Mouse (Mus musculus) bone marrow, adult 2 months (tissue): ENCODE measurements around the gene Tbc1d10b. TPM values are rescaled to one million over a fixed set of nuclear protein-coding genes. Genes with fewer than 3 reads are reported as not detected.
A peak's percentile ranks its signal among the peaks of the same experiment; 100 is the strongest.

Experiments
- H3K27ac ChIP-seq: fragments of 200-500 bp; 2 replicates; pipeline ENCODE4 v1.5.1; 2012; ENCODE audit warnings: low read depth, mild to moderate bottlenecking, control low read depth, inconsistent platforms, low read length; ENCODE audit not compliant: control insufficient read depth, poor library complexity, insufficient read depth
- H3K4me1 ChIP-seq: fragments of 200-500 bp; 2 replicates; pipeline ENCODE4 v1.6.1; 2011; ENCODE audit warnings: low read length; ENCODE audit not compliant: control insufficient read depth, insufficient read depth
- H3K4me3 ChIP-seq: fragments of 200-500 bp; replicated peaks from 2 replicates; pipeline ENCODE3; 2011; ENCODE audit warnings: mild to moderate bottlenecking, low read depth, low read length, control low read depth; ENCODE audit not compliant: control insufficient read depth
- CTCF ChIP-seq: fragments of 200-500 bp; IDR thresholded peaks from 2 replicates; pipeline ENCODE4 v1.5.1; 2011; ENCODE audit warnings: low read length, control low read depth; ENCODE audit not compliant: control insufficient read depth, insufficient read depth
- POLR2A ChIP-seq: fragments of 200-500 bp; IDR thresholded peaks from 2 replicates; pipeline ENCODE4 v1.6.1; 2011; ENCODE audit warnings: low read depth, mild to moderate bottlenecking, control low read depth, low read length, borderline replicate concordance; ENCODE audit not compliant: control insufficient read depth
- WGBS: fragments of 180-500 bp; shearing (Covaris S2); methylation state at CpG from one replicate; pipeline ENCODE4 v1.1.7; 2018; 5-methylcytosine and 5-hydroxymethylcytosine counted together
- polyA plus RNA-seq: library from polyadenylated mRNA; stranded (reverse); fragments of >200 nt; gene quantifications from 2 replicates; pipeline ENCODE4 v1.2.4, GENCODE M21; 2011; ENCODE audit warnings: low replicate concordance; ENCODE audit not compliant: missing spikeins, insufficient read depth, insufficient read length

Gene Tbc1d10b
- polyA plus RNA-seq, 1 experiment = 84.9 TPM

DNA sequence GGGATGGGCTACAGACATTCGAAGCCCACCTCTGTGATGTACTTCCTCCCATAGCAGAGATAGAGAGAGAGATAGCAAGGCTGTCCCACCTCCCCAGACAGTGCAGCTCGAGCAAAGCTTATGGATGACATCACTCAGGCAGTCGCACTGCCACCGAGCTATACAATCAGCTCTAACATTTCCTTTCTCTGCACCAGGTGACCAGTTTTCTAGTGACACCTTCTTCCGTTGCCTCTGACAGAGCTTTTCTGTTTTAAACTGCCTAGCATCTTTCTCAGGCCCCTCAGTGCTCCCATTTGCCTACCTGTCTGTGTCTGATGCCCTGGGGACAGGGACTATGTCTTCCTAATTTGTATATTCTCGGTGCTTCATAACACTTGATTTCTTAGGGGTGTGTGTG lies 12.2 kb upstream of the Tbc1d10b start:
- H3K4me1 ChIP-seq = peaks cover 13% of the 10 kb centered on the region
- TF ChIP-seq POLR2A = no peak
- no peak overlapping the region for H3K4me3 ChIP-seq
- no peak overlapping the region for H3K27ac ChIP-seq
- WGBS = 71% methylated on average over 6 of the region's 6 CpGs

DNA sequence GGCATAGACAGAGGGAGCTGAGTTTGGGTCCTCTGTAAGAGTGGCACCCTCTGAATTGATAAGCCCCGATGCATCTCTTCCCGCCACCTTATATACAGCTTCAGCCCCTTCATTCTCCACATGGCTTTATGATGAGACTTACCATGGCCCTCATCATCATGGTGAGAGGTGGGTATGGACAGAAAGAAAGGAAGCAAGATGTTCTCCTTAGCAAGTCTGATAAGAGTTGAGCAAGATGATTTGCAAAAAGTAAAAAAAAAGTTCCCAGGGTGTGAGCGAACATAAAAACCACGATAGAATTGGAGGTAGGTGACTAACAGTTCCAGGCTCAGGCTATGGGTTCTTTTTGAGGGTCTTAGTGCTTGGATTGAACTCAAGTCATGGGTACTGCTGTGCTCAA lies 10.4 kb upstream of the Tbc1d10b start:
- Histone ChIP-seq H3K4me3 (peak overlapping the region; percentile 5), H3K4me1 (peaks cover 13% of the 10 kb centered on the region), H3K27ac (peak overlapping the region; percentile 89)
- WGBS = 18% methylated on average over 4 of the region's 4 CpGs
- TF ChIP-seq POLR2A (no peak), CTCF (no peak)

- TF ChIP-seq CTCF (no peak), POLR2A (no peak)
- 6% methylated on average over 10 of the region's 10 CpGs for WGBS
- Histone ChIP-seq H3K4me3 (peak overlapping the region; percentile 68), H3K4me1 (peaks cover 13% of the 10 kb centered on the region), H3K27ac (peak overlapping the region; percentile 89)
These were observed 9.8 kb upstream of the Tbc1d10b start for GRCm38 (mm10) chr7:127217901-127218642.

DNA sequence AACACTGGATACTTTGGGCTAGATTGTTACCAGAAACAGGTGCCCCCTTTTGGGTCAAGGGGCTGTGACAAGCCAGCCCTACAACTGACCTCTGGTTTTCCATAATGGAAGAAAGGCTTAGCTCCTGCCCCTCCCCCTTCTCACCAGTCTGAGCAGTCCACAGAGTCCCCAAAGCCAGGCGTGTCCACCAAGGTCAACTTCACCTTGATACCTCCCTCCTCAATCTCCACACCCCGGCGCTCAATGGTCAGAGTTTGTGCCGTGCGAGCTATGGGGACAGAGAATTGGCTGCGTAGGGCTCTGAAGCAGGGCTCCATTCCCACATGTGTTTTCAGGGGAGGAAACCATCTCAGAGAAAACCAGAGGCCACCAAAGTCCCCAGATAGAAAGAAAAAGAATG lies 9.2 kb upstream of the Tbc1d10b start:
- 56% methylated on average over 6 of the region's 6 CpGs for WGBS
- H3K27ac ChIP-seq = peak overlapping the region; percentile 89
- TF ChIP-seq POLR2A (no peak), CTCF (no peak)
- H3K4me1 ChIP-seq = peaks cover 13% of the 10 kb centered on the region
- peak overlapping the region; percentile 68 for H3K4me3 ChIP-seq

DNA sequence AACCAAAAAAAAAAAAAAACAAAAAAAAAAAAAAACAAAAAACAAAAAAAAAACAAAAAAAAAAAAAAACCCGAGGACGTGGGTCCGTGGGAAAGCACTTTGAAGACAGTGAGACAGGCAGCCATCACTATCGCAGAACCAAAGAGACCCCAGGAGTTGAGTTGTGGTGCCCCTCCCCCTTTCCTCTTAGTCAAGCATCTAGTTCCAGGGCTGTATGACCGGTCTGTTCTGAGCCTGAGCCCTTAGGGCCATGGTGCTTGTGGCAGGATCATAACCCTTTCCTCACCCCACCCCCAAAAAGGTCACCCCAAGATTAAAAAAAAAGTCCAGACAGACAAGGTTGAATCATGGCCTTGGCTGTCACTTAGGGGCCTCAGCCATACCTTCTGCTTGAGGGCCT lies 8.0 kb upstream of the Tbc1d10b start:
- WGBS = 76% methylated on average over 5 of the region's 5 CpGs
- peaks cover 13% of the 10 kb centered on the region for H3K4me1 ChIP-seq
- H3K4me3 ChIP-seq = no peak overlapping the region
- TF ChIP-seq POLR2A = no peak
- no peak for TF ChIP-seq CTCF
- no peak overlapping the region for H3K27ac ChIP-seq

- H3K27ac ChIP-seq = no peak overlapping the region
- 45% methylated on average over 33 of the region's 33 CpGs for WGBS
- H3K4me3 ChIP-seq = no peak overlapping the region
- peaks cover 14% of the 10 kb centered on the region for H3K4me1 ChIP-seq
- TF ChIP-seq CTCF (peak; percentile 91), POLR2A (no peak)
These were observed 7.0 kb upstream of the Tbc1d10b start for GRCm38 (mm10) chr7:127214981-127215871.

GRCm38 (mm10) chr7:127214521-127214920 lies 6.3 kb upstream of the Tbc1d10b start:
- Histone ChIP-seq H3K4me3 (no peak overlapping the region), H3K27ac (no peak overlapping the region), H3K4me1 (peaks cover 14% of the 10 kb centered on the region)
- 92% methylated on average over 20 of the region's 21 CpGs for WGBS
- TF ChIP-seq POLR2A = no peak
- no peak for TF ChIP-seq CTCF

- H3K4me3 ChIP-seq = no peak overlapping the region
- TF ChIP-seq POLR2A = no peak
- TF ChIP-seq CTCF = peak; percentile 12; the same call in 1 of the 2 replicates
- H3K4me1 ChIP-seq = peaks cover 12% of the 10 kb centered on the region
- no peak overlapping the region for H3K27ac ChIP-seq
- 79% methylated on average over 12 of the region's 12 CpGs for WGBS
These were observed 5.7 kb upstream of the Tbc1d10b start for GRCm38 (mm10) chr7:127213930-127214329.
